Mouse (Mus musculus) testis, adult 2 months (tissue): ENCODE results near the gene Junb. TPM values are rescaled to one million over a fixed set of nuclear protein-coding genes. Genes with fewer than 3 reads are reported as not detected.

Experiments
- H3K27ac ChIP-seq: fragments of 200-500 bp; 2 replicates; pipeline ENCODE4 v1.5.1; 2012; ENCODE audit warnings: low read depth, low read length; ENCODE audit not compliant: control insufficient read depth, insufficient read depth
- H3K27me3 ChIP-seq: fragments of 200-500 bp; 2 replicates; pipeline ENCODE4 v1.6.1; 2012; ENCODE audit warnings: mild to moderate bottlenecking, low read length, moderate library complexity; ENCODE audit not compliant: control insufficient read depth, insufficient read depth
- H3K36me3 ChIP-seq: fragments of 200-500 bp; 2 replicates; pipeline ENCODE4 v1.6.1; 2012; ENCODE audit warnings: mild to moderate bottlenecking, low read length; ENCODE audit not compliant: control insufficient read depth, insufficient read depth
- H3K4me1 ChIP-seq: fragments of 200-500 bp; 2 replicates; pipeline ENCODE4 v1.6.1; 2012; ENCODE audit warnings: low read length; ENCODE audit not compliant: control insufficient read depth, insufficient read depth
- H3K4me3 ChIP-seq: fragments of 200-500 bp; 2 replicates; pipeline ENCODE4 v1.5.1; 2012; ENCODE audit warnings: low read depth, mild to moderate bottlenecking, low read length, moderate library complexity, mixed read lengths; ENCODE audit not compliant: control insufficient read depth
- CTCF ChIP-seq: fragments of 200-500 bp; IDR thresholded peaks from 2 replicates; pipeline ENCODE4 v1.5.1; 2012; ENCODE audit warnings: low read depth, mild to moderate bottlenecking, inconsistent platforms, low read length, moderate library complexity; ENCODE audit not compliant: control insufficient read depth, insufficient read depth, insufficient replicate concordance
- POLR2A ChIP-seq: fragments of 200-500 bp; IDR thresholded peaks from 2 replicates; pipeline ENCODE4 v1.6.1; 2012; ENCODE audit warnings: low read depth, mild to moderate bottlenecking, inconsistent platforms, low read length, moderate library complexity; ENCODE audit not compliant: control insufficient read depth
- polyA plus RNA-seq: library from polyadenylated mRNA; depleted of rRNA; stranded (reverse); fragments of >200 nt; gene quantifications from 2 replicates; pipeline ENCODE4 v1.2.3, GENCODE M21; 2012; rRNA removed

The Junb gene
- polyA plus RNA-seq, 1 experiment: 5.7 TPM

DNA sequence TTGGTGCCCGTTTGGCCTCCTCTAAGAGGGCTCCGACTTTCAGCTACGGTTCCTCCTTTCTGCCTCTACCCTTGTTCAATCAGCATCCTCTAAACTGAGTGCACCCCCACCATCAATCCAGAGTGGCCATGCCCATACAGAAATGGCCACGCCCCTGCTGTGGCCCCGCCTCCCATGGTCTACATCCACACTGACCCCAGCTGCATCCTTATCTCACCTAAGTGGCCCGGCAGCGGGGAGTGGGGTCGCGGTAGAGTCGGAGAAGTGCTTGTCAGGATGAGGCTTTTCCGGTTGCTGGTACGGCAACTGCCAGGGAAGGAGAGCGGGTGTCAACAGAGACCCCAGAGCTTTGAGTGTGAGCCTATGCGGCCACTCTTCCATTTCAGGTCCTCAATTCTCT is 43.0 kb downstream of the Junb start:
- TF ChIP-seq POLR2A (no peak), CTCF (no peak)
- H3K27me3 ChIP-seq: no peaks in the 10 kb centered on the region
- no peak overlapping the region for H3K4me3 ChIP-seq
- H3K4me1 ChIP-seq: peaks cover 18% of the 10 kb centered on the region
- no peak overlapping the region for H3K27ac ChIP-seq
- no peaks in the 10 kb centered on the region for H3K36me3 ChIP-seq

DNA sequence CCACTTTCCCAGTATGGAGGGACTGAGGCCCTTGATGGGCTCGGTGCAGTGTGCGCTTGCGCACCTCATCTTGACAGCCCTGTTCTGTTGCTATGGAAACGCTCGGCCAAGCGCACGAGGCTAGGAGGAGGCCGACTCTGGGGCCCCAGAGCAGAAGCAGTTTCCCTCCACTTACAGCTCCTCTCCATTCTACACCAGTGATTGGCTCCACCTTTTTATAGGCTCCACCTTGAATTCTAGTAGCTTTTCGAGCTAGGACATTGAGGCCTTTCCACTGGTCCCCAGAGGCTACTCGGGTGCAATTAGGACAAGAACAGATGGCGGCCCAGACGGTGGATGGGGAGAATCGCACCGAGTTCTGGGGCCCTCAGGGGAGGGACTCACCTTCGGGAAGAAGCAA is 43.7 kb downstream of the Junb start:
- Histone ChIP-seq H3K4me3 (no peak overlapping the region), H3K4me1 (peaks cover 18% of the 10 kb centered on the region), H3K36me3 (no peaks in the 10 kb centered on the region), H3K27ac (no peak overlapping the region), H3K27me3 (no peaks in the 10 kb centered on the region)
- TF ChIP-seq POLR2A (no peak), CTCF (no peak)

- Histone ChIP-seq H3K4me3 (no peak overlapping the region), H3K27me3 (no peaks in the 10 kb centered on the region)
Measured at GRCm38 (mm10) chr8:84933767-84934559, 44.6 kb downstream of the Junb start.

GRCm38 (mm10) chr8:84930582-84930981 is 47.9 kb downstream of the Junb start:
- H3K4me3 ChIP-seq: no peak overlapping the region
- no peaks in the 10 kb centered on the region for H3K36me3 ChIP-seq
- H3K4me1 ChIP-seq: peaks cover 17% of the 10 kb centered on the region
- TF ChIP-seq POLR2A: no peak
- no peak for TF ChIP-seq CTCF
- no peaks in the 10 kb centered on the region for H3K27me3 ChIP-seq
- no peak overlapping the region for H3K27ac ChIP-seq

More at GRCm38 (mm10) chr8:84933767-84934559, 44.6 kb downstream of the Junb start:
- Histone ChIP-seq H3K27ac (no peak overlapping the region), H3K36me3 (no peaks in the 10 kb centered on the region), H3K4me1 (peaks cover 21% of the 10 kb centered on the region)
- TF ChIP-seq CTCF (no peak), POLR2A (no peak)

DNA sequence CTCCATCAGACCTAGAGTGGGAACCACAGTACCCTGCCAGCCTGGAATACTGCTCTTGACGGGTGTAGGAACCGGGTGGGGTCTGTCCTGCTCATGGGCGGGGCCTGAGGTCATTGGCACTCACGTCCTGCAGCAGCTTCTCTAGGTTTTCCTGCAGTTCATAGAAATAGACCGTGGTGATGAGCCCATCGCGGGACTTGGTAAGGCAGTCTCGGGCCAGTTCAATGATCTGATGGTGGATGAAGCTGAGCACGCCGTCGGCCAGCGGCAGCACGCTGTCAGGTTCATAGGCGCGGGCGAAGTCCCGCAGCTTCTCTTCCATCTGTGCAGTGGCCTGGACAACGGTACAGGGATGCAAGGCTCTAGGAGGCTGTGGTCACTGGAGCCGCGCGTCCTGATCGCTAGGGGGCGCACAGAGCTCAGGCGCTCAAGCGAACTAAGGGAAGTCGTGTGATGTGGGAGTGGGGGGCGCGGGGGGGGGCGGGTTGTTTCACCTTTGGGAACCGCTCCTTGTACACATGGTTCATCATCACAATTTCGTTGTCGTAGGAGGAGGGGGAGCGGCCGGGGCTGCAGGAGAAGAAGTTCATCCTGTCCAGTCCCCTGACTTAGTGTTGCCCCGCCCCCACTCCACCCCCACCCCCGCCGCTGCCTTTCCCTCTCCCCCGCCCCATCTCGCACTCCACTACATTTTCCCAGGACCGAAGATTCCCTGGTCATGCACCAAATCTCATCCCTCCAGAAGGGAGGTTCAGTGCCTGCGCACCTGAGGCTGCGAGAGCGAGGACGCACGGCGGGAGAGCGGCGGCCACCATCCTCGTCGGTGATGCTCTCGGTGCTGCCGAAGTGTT is 49.8 kb downstream of the Junb start:
- H3K4me1 ChIP-seq: peaks cover 7% of the 10 kb centered on the region
- no peak overlapping the region for H3K27ac ChIP-seq
- H3K4me3 ChIP-seq: peak overlapping the region; percentile 58
- H3K27me3 ChIP-seq: no peaks in the 10 kb centered on the region
- no peak for TF ChIP-seq POLR2A
- TF ChIP-seq CTCF: peak; percentile 80; the same call in 1 of the 2 replicates
- H3K36me3 ChIP-seq: no peaks in the 10 kb centered on the region

- no peak overlapping the region for H3K4me3 ChIP-seq
- no peak overlapping the region for H3K27ac ChIP-seq
- peaks cover 7% of the 10 kb centered on the region for H3K4me1 ChIP-seq
- H3K36me3 ChIP-seq: no peaks in the 10 kb centered on the region
- H3K27me3 ChIP-seq: no peaks in the 10 kb centered on the region
- no peak for TF ChIP-seq CTCF
Measured at GRCm38 (mm10) chr8:84927513-84927912, 51.0 kb downstream of the Junb start.

- H3K4me3 ChIP-seq: no peak overlapping the region
- peaks cover 7% of the 10 kb centered on the region for H3K4me1 ChIP-seq
- TF ChIP-seq POLR2A: no peak
- TF ChIP-seq CTCF: no peak
- H3K36me3 ChIP-seq: no peaks in the 10 kb centered on the region
- H3K27me3 ChIP-seq: no peaks in the 10 kb centered on the region
- H3K27ac ChIP-seq: no peak overlapping the region
Measured at GRCm38 (mm10) chr8:84925557-84925956, 53.0 kb downstream of the Junb start.

Other genes starting within 250 kb of the Junb start
- gene Nfix, start 178.4 kb downstream of the Junb start, polyA plus RNA-seq: 4.3 and 5.0 TPM in 2 replicates
- 27.1 and 29.7 TPM in 2 replicates for gene Dand5, start 155.9 kb downstream of the Junb start, polyA plus RNA-seq
- 9.4 and 12.0 TPM in 2 replicates for gene Gadd45gip1, start 147.2 kb downstream of the Junb start, polyA plus RNA-seq
- 106 and 110 TPM in 2 replicates for gene Rad23a, start 138.1 kb downstream of the Junb start, polyA plus RNA-seq
- 318 and 384 TPM in 2 replicates for gene Calr, start 131.8 kb downstream of the Junb start, polyA plus RNA-seq
- gene Farsa, start 121.7 kb downstream of the Junb start, polyA plus RNA-seq: 50.4 and 55.7 TPM in 2 replicates
- 101 and 138 TPM in 2 replicates for gene Syce2, start 106.6 kb downstream of the Junb start, polyA plus RNA-seq
- gene Gcdh, start 84.8 kb downstream of the Junb start, polyA plus RNA-seq: 8.1 and 10.5 TPM in 2 replicates
- 0.36 and 0.48 TPM in 2 replicates for gene Klf1, start 76.8 kb downstream of the Junb start, polyA plus RNA-seq
- gene Dnase2a, start 70.2 kb downstream of the Junb start, polyA plus RNA-seq: 1.6 and 2.1 TPM in 2 replicates
- 1.5 and 1.6 TPM in 2 replicates for gene Mast1, start 41.4 kb downstream of the Junb start, polyA plus RNA-seq
- 0.30 and 0.32 TPM in 2 replicates for gene Rtbdn, start 31.7 kb downstream of the Junb start, polyA plus RNA-seq
- 477 and 542 TPM in 2 replicates for gene Gm49661, start 9.3 kb downstream of the Junb start, polyA plus RNA-seq
- 59.6 and 68.5 TPM in 2 replicates for gene Prdx2, start 9.1 kb downstream of the Junb start, polyA plus RNA-seq
- gene Rnaseh2a, start 9.0 kb downstream of the Junb start, polyA plus RNA-seq: 1,424 and 1,585 TPM in 2 replicates
- 55.4 and 62.0 TPM in 2 replicates for gene Hook2, start 11.9 kb upstream of the Junb start, polyA plus RNA-seq
- gene Best2, start 35.8 kb upstream of the Junb start, polyA plus RNA-seq: 0.08 TPM in 1 of 2 replicates, not detected in the other
- 203 and 208 TPM in 2 replicates for gene Asna1, start 46.6 kb upstream of the Junb start, polyA plus RNA-seq
- 82.1 and 88.6 TPM in 2 replicates for gene Trir, start 48.1 kb upstream of the Junb start, polyA plus RNA-seq
- 44.7 and 44.9 TPM in 2 replicates for gene Tnpo2, start 58.2 kb upstream of the Junb start, polyA plus RNA-seq
- 83.8 and 91.5 TPM in 2 replicates for gene Fbxw9, start 81.3 kb upstream of the Junb start, polyA plus RNA-seq
- not detected in 2 replicates for gene Gm5741, start 89.3 kb upstream of the Junb start, polyA plus RNA-seq
- 20.0 and 22.2 TPM in 2 replicates for gene Dhps, start 93.0 kb upstream of the Junb start, polyA plus RNA-seq
- gene Wdr83os, start 102.0 kb upstream of the Junb start, polyA plus RNA-seq: 32.1 and 32.6 TPM in 2 replicates
- gene Wdr83, start 102.6 kb upstream of the Junb start, polyA plus RNA-seq: 21.1 and 21.4 TPM in 2 replicates
- gene Man2b1, start 104.6 kb upstream of the Junb start, polyA plus RNA-seq: 19.3 and 19.6 TPM in 2 replicates
- 0.21 and 0.24 TPM in 2 replicates for gene Zfp791, start 144.4 kb upstream of the Junb start, polyA plus RNA-seq
- gene Cks1brt, start 173.2 kb upstream of the Junb start, polyA plus RNA-seq: not detected in 2 replicates
- 0.53 and 0.61 TPM in 2 replicates for gene Olfr371, start 247.3 kb upstream of the Junb start, polyA plus RNA-seq